Comparison of ENCODE assay signal across 21 mouse cellular contexts in the genomic region with DNA sequence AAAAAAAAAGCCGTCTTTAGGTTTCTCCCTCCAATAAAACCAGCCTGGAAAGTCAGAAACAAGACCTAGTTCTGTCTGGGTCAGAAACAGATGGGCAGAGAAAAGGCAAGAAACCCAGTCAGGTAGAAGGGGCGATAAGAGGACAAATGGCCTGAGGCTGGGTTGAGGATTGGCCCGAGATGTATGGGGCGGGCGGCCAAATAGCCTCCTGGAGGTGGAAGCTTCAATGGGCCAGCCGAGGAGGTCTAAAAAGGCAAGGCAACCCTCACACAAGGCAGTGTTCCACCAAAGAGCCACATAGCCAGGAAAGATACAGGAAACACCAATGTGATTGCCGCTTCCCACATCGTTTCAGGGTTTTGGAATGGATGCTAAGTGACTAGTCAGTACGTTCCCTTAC.
"Had no signal": no experiment of that assay in that cellular context is flagged by ENCODE, and none has a peak within 500 bp of the region (broad histone marks: within the 10 kb centered on the region; RNA-seq: fewer than 3 reads in every experiment).

No protein-coding gene starts in this region.

- H3K4me3 ChIP-seq: layer of hippocampus, adult 2 months; limb, embryonic 12.5 days; limb, embryonic 15.5 days; midbrain, embryonic 12.5 days; myocyte; neural tube, embryonic 13.5 days; stomach, embryonic 15.5 days had no signal

- H3K9me3 ChIP-seq: limb, embryonic 12.5 days; limb, embryonic 15.5 days; midbrain, embryonic 12.5 days; neural tube, embryonic 13.5 days; stomach, embryonic 15.5 days had no signal

- ATAC-seq: liver, postnatal 0 days; lung, postnatal 0 days; midbrain, embryonic 16.5 days had no signal

- H3K4me2 ChIP-seq: limb, embryonic 12.5 days; limb, embryonic 15.5 days; liver, embryonic 11.5 days; lung, embryonic 14.5 days; midbrain, embryonic 12.5 days; neural tube, embryonic 13.5 days; stomach, embryonic 15.5 days had no signal

- DNase-seq: kidney, postnatal 25 days; layer of hippocampus, adult 9-11 months; liver, postnatal 0 days; lung, embryonic 14.5 days; retina, postnatal 1 day; right cerebral cortex, postnatal 25 days; spleen, adult 18-20 months; thymus, postnatal 25 days had no signal

- H3K4me1 ChIP-seq: limb, embryonic 12.5 days; limb, embryonic 15.5 days; midbrain, embryonic 12.5 days; stomach, embryonic 15.5 days had no signal

- H3K36me3 ChIP-seq: limb, embryonic 12.5 days; limb, embryonic 15.5 days; midbrain, embryonic 12.5 days; neural tube, embryonic 13.5 days; stomach, embryonic 15.5 days had no signal

- H3K9ac ChIP-seq: limb, embryonic 12.5 days; limb, embryonic 15.5 days; liver, embryonic 14.5 days; liver, postnatal 0 days; lung, embryonic 14.5 days; midbrain, embryonic 12.5 days; neural tube, embryonic 13.5 days; stomach, embryonic 15.5 days had no signal

- H3K27ac ChIP-seq: kidney, postnatal 0 days; layer of hippocampus, adult 2 months; limb, embryonic 12.5 days; limb, embryonic 15.5 days; liver, embryonic 14.5 days; macrophage; midbrain, embryonic 12.5 days; neural tube, embryonic 13.5 days; stomach, embryonic 15.5 days had no signal

- H3K27me3 ChIP-seq: limb, embryonic 12.5 days; limb, embryonic 15.5 days; midbrain, embryonic 12.5 days; neural tube, embryonic 13.5 days; stomach, embryonic 15.5 days had no signal
